Mouse (Mus musculus): ENCODE data around the gene Olfr1393.
"Not testable (repeated sequence)": the region's sequence is repeated elsewhere in the genome, so short reads cannot be mapped to it uniquely, and the experiment has no call there.

- TF ChIP-seq CTCF (conservative IDR thresholded peaks at IDR 0.05; ENCODE audit: insufficient read depth, insufficient read length, low read depth, low read length); POLR2A (IDR thresholded peaks at IDR 0.05; ENCODE audit: low read depth, low read length): not testable (repeated sequence)
These were observed 6.9 kb downstream of the Olfr1393 start, which contains the start of gene Olfr1392 for GRCm38 (mm10) chr11:49284982-49285381.

Data from kidney, adult 2 months (tissue).